Mouse (Mus musculus) macrophage (primary cell): ENCODE results near the gene Bmp8a. TPM values are rescaled to one million over a fixed set of nuclear protein-coding genes. Genes with fewer than 3 reads are reported as not detected.

Experiments used
- H3K27ac ChIP-seq: fragments of 350-480 bp; formaldehyde crosslinking; 2 replicates; pipeline ENCODE4 v1.9.0; 2021
- H3K36me3 ChIP-seq: fragments of 350-480 bp; formaldehyde crosslinking; 2 replicates; pipeline ENCODE4 v1.9.0; 2021; ENCODE audit errors: inconsistent target
- H3K4me3 ChIP-seq: fragments of 350-480 bp; formaldehyde crosslinking; 2 replicates; pipeline ENCODE4 v1.9.0; 2021; ENCODE audit errors: inconsistent target
- H3K79me2 ChIP-seq: fragments of 350-480 bp; formaldehyde crosslinking; 2 replicates; pipeline ENCODE4 v1.9.0; 2021; ENCODE audit errors: inconsistent target
- WGBS: methylation state at CpG from one replicate; pipeline ENCODE4 v1.1.7; 2026; ENCODE audit warnings: inconsistent platforms; ENCODE audit not compliant: missing documents; 5-methylcytosine and 5-hydroxymethylcytosine counted together
- polyA plus RNA-seq: library from polyadenylated mRNA; stranded (reverse); fragments of 250-400 nt; gene quantifications from 3 replicates; pipeline ENCODE4 v1.2.4, GENCODE M21; 2018; ENCODE audit warnings: inconsistent platforms
- total RNA-seq, 78 experiments: library from RNA; depleted of rRNA; stranded (reverse); fragments of 250-400 nt; gene quantifications; 1 replicate in 9 of 78; 2 replicates in 24 of 78; 3 replicates in 43 of 78; 4 replicates in 2 of 78; pipeline ENCODE4 v1.2.4; 2018; ENCODE audit warnings: inconsistent platforms in 56 of 78

The Bmp8a gene
- total RNA-seq (2018; cell fraction: chromatin; rRNA removed) = not detected
- total RNA-seq (2018; cell fraction: cytosol; rRNA removed) = not detected
- total RNA-seq (2018; cell fraction: nucleus; rRNA removed) = under 1 TPM in 1 of 26 experiments, not detected in 25; 0.89 TPM
- polyA plus RNA-seq = not detected in 3 replicates

- Histone ChIP-seq H3K79me2 (no peaks in the 10 kb centered on the region), H3K27ac (no peak within 1 kb of the TSS), H3K36me3 (no peaks in the 10 kb centered on the region), H3K4me3 (peak within 1 kb of the TSS; percentile 48)
- WGBS = 2% methylated on average over 45 of the region's 65 CpGs
These were observed at the start of gene Bmp8a for GRCm38 (mm10) chr4:123342642-123343470. Gene Bmp8a, minus strand, starts transcription at chr4:123343252.

- H3K79me2 ChIP-seq = no peaks in the 10 kb centered on the region
- H3K36me3 ChIP-seq = peaks cover 77% of the 10 kb centered on the region
- 100% methylated on average over 1 of the region's 1 CpGs for WGBS
- no peak overlapping the region for H3K4me3 ChIP-seq
- H3K27ac ChIP-seq = no peak overlapping the region
These were observed 49.1 kb upstream of the Bmp8a start for GRCm38 (mm10) chr4:123392187-123392586.

- Histone ChIP-seq H3K36me3 (peaks cover 99% of the 10 kb centered on the region), H3K4me3 (no peak overlapping the region), H3K79me2 (no peaks in the 10 kb centered on the region), H3K27ac (no peak overlapping the region)
- WGBS = 100% methylated on average over 1 of the region's 1 CpGs
These were observed 42.0 kb upstream of the Bmp8a start for GRCm38 (mm10) chr4:123385028-123385427.

DNA sequence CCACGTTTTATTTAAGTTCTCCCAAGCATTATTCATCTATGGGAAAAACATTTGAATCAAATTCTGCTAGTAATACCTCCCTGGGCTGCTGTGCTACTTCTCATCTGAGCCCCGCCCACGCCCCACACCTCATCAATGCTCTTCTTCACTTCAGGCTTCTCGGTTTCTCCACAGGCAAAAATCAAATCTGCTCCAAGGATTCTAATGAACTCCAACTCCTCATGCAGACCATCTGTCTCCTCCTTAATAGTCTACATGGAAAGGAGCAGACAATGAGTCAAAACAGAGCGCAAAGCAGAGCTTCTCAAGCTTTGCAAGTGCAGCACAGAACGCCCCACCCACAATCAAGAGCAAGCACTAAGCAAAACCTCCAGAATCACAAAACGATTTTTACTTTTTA lies 40.1 kb upstream of the Bmp8a start:
- Histone ChIP-seq H3K4me3 (no peak overlapping the region), H3K36me3 (peaks cover 94% of the 10 kb centered on the region), H3K27ac (no peak overlapping the region), H3K79me2 (no peaks in the 10 kb centered on the region)
- WGBS = 96% methylated on average over 7 of the region's 7 CpGs

DNA sequence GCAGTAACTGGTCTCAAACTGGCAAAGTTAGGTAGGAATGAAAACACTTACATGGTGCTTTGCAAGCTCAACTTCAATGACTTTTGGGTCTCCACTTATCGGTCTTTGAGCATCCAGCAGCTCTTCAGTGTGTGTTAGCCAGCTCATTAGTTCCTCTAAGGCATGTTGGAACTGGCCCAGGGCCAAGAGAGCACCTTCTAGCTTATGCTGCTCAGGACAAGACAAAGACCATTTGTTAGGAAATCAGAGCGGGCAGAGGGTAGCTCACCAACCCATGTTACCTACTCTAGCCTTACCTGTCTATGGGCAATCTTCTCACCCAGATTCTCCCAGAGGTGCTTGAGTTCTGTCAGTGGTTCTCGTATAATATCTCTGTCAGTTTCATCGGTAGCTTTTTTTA lies 39.0 kb upstream of the Bmp8a start:
- Histone ChIP-seq H3K27ac (no peak overlapping the region), H3K4me3 (no peak overlapping the region), H3K79me2 (no peaks in the 10 kb centered on the region), H3K36me3 (peaks cover 95% of the 10 kb centered on the region)
- 91% methylated on average over 4 of the region's 4 CpGs for WGBS

GRCm38 (mm10) chr4:123381598-123381997 lies 38.5 kb upstream of the Bmp8a start:
- 96% methylated on average over 11 of the region's 11 CpGs for WGBS
- Histone ChIP-seq H3K36me3 (peaks cover 95% of the 10 kb centered on the region), H3K4me3 (no peak overlapping the region), H3K27ac (no peak overlapping the region), H3K79me2 (no peaks in the 10 kb centered on the region)

DNA sequence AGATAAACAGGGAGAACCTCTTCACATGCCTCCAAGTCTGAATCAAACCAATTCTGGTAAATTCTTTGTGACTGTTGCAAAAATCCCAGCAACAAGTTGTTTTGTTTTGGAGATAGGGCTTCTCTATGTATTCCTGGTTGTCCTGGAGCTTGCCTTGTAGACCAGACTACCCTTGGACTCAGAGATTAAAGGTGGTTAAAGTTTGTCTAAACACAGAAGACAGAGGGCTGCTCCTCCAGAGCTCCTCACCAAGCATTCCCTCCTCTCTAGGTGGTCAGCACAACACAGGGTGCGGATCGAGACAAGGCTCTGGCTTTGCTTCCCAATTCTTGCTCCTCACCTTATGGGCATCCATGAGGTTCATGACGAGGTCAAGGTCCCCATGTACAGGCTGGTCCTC lies 33.0 kb upstream of the Bmp8a start:
- Histone ChIP-seq H3K79me2 (no peaks in the 10 kb centered on the region), H3K27ac (no peak overlapping the region), H3K36me3 (peaks cover 89% of the 10 kb centered on the region), H3K4me3 (no peak overlapping the region)
- 100% methylated on average over 2 of the region's 3 CpGs for WGBS

DNA sequence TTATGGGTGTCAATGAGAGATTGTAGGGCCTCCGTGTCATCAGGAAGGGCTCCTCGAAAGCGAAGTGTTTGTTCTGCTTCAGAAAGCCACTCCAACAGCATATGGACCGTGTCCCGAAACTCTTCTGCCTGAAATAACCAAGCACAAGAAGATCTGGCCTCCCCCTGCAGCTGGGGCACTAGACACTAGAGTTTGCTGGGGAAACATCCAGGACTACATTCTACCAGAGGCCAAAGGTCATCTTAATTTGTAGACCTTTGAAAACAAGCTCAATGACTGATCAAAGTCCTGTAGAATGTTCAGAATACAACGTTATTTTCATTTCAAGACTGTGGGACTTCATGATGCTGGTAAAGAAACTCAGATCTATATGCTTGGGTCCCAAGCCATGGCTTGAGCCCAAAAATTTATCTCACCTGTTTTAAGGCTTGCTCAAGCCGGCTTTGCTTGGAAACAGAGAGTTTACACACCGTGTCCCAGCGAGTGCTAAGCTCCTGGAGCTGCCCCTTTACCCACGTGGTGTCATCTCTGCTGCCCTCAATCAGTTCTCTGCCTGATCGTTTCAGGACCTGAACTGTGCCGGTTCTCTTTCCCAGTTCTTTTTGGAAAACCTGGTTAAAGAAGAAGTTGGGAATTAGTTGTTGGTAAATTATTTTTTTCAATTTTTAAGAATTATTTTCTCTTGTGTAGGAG lies 31.4 kb upstream of the Bmp8a start:
- WGBS = 96% methylated on average over 12 of the region's 12 CpGs
- H3K36me3 ChIP-seq = peaks cover 90% of the 10 kb centered on the region
- no peak overlapping the region for H3K27ac ChIP-seq
- H3K4me3 ChIP-seq = no peak overlapping the region
- H3K79me2 ChIP-seq = no peaks in the 10 kb centered on the region

GRCm38 (mm10) chr4:123363555-123363954 lies 20.5 kb upstream of the Bmp8a start:
- Histone ChIP-seq H3K79me2 (no peaks in the 10 kb centered on the region), H3K36me3 (peaks cover 92% of the 10 kb centered on the region), H3K4me3 (no peak overlapping the region), H3K27ac (no peak overlapping the region)
- 97% methylated on average over 4 of the region's 4 CpGs for WGBS

GRCm38 (mm10) chr4:123360771-123361170 lies 17.7 kb upstream of the Bmp8a start:
- 94% methylated on average over 11 of the region's 12 CpGs for WGBS
- Histone ChIP-seq H3K79me2 (no peaks in the 10 kb centered on the region), H3K4me3 (no peak overlapping the region), H3K27ac (no peak overlapping the region), H3K36me3 (peaks cover 90% of the 10 kb centered on the region)

GRCm38 (mm10) chr4:123358613-123359012 lies 15.6 kb upstream of the Bmp8a start:
- Histone ChIP-seq H3K27ac (no peak overlapping the region), H3K4me3 (no peak overlapping the region), H3K36me3 (peaks cover 84% of the 10 kb centered on the region), H3K79me2 (no peaks in the 10 kb centered on the region)
- 97% methylated on average over 7 of the region's 7 CpGs for WGBS

DNA sequence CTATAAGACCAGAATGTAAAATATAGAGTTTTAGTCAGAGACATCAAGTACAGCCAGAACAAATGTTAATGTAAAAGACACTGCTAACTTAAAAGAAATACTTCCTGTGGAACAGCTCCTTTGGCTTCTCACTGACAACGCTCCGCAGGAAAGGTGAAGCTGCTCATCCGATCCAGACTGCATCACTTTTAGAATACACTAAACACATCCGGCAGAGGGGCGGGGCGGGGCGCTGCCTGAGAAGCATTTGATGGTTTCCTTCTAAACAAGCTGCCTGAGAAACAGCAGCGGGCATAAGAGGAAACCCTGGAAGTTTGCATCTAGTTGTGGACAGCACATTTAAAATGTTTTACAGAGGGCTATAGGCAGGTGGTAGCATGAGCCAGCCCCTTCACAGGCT lies 12.9 kb upstream of the Bmp8a start:
- WGBS = 92% methylated on average over 8 of the region's 8 CpGs
- Histone ChIP-seq H3K36me3 (peaks cover 68% of the 10 kb centered on the region), H3K4me3 (no peak overlapping the region), H3K27ac (no peak overlapping the region), H3K79me2 (no peaks in the 10 kb centered on the region)

GRCm38 (mm10) chr4:123353271-123353877 lies 10.3 kb upstream of the Bmp8a start:
- 52% methylated on average over 10 of the region's 10 CpGs for WGBS
- Histone ChIP-seq H3K36me3 (peaks cover 67% of the 10 kb centered on the region), H3K79me2 (no peaks in the 10 kb centered on the region), H3K4me3 (no peak overlapping the region), H3K27ac (no peak overlapping the region)

DNA sequence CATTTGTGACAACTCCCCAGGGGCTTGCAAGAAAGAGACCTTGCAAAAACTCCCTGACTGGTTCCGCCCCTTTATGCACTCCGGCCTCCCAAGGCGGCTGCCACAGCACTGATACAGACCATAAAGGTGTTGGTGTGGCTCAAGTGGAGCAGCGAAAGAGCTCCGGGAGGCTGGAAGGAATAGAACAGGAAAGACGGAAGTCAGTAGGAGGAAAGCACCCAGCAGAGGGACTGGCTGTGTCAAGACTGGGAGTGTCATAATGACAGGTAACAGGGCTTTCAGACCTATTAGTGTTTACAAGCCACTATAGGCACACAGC lies 378 bp upstream of the Bmp8a start:
- H3K36me3 ChIP-seq = no peaks in the 10 kb centered on the region
- 12% methylated on average over 6 of the region's 6 CpGs for WGBS
- peak overlapping the region; percentile 48 for H3K4me3 ChIP-seq
- H3K79me2 ChIP-seq = no peaks in the 10 kb centered on the region
- H3K27ac ChIP-seq = no peak overlapping the region
